Mouse (Mus musculus) telencephalon, adult 2 months (tissue): ENCODE measurements at regions not wholly inside any gene's neighbourhood (a gene's known extent, or its start where the extent isn't known, plus 50 kb on each side); places are given as distances from the start of the nearest gene placed in this dataset.
A peak's percentile ranks its signal among the peaks of the same experiment; 100 is the strongest.

ENCODE experiments used
- DNase-seq: peaks from one replicate; pipeline ENCODE4 v3.0.0-alpha.2; 2011; ENCODE audit warnings: low read depth, low spot score

GRCm38 (mm10) chr4:71226653-71227052 is 531.1 kb downstream of the Gm11232 start:
- no peak for DNase-seq

- no peak for DNase-seq
These were observed 539.7 kb downstream of the Gm11232 start for GRCm38 (mm10) chr4:71218060-71218459.

GRCm38 (mm10) chr4:71187801-71188200 is 570.0 kb downstream of the Gm11232 start:
- no peak for DNase-seq

- DNase-seq, result no peak
These were observed 580.1 kb downstream of the Gm11232 start for GRCm38 (mm10) chr4:71177661-71178060.

GRCm38 (mm10) chr4:71165802-71166201 is 592.0 kb downstream of the Gm11232 start:
- no peak for DNase-seq

GRCm38 (mm10) chr4:71131670-71132317 is 597.0 kb upstream of the Megf9 start:
- no peak for DNase-seq

GRCm38 (mm10) chr4:71130946-71131669 is 596.3 kb upstream of the Megf9 start:
- DNase-seq, result peak; percentile 67

- DNase-seq, result no peak
These were observed 594.5 kb upstream of the Megf9 start for GRCm38 (mm10) chr4:71129306-71129705.
